17 mouse cellular contexts compared by ENCODE assay signal in the genomic region with DNA sequence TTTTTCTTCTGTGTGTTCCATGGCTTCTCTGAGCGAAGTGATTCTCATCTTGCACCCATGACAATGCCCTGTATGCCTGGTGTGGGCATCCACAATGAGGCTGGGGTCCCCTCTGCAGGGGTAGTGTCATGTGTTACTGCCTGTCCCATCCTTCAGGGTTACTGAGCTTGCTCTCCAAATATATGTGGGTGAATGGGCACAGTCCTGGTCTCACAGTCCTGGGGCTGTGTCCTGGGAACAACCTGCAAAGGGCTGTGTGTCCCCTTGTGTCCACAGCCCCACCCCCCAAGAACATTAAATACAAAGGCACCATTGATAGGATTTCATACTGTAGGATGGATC.
DNase-seq lines count a peak whose midpoint lies in the region; ATAC-seq lines count a peak whose summit lies in the region.
"Had no signal": no experiment of that assay in that cellular context is flagged by ENCODE, and none has a peak within 500 bp of the region (broad histone marks: within the 10 kb centered on the region; RNA-seq: fewer than 3 reads in every experiment).

No protein-coding gene starts in this region.

- H3K27me3 ChIP-seq in embryonic facial prominence, embryonic 11.5 days (ENCODE audit: control insufficient read depth, insufficient read depth, low read length), result no peaks in the 10 kb centered on the region
- no peaks in the 10 kb centered on the region for H3K27me3 ChIP-seq in embryonic facial prominence, embryonic 10.5 days (replicated peaks; ENCODE audit: low read depth, poor library complexity, severe bottlenecking)
- H3K27me3 ChIP-seq in hindbrain, embryonic 10.5 days (ENCODE audit: insufficient read depth, poor library complexity, severe bottlenecking), result no peaks in the 10 kb centered on the region
- H3K27me3 ChIP-seq in midbrain, embryonic 11.5 days (ENCODE audit: control insufficient read depth, insufficient read depth, low read length), result no peaks in the 10 kb centered on the region
- no peaks in the 10 kb centered on the region for H3K27me3 ChIP-seq in neural tube, embryonic 14.5 days (ENCODE audit: control insufficient read depth, insufficient read depth, low read length)
- no peaks in the 10 kb centered on the region for H3K27me3 ChIP-seq in kidney, embryonic 14.5 days (ENCODE audit: control insufficient read depth, insufficient read depth, low read length)
- H3K27me3 ChIP-seq: limb, embryonic 12.5 days; stomach, embryonic 15.5 days had no signal

- H3K4me3 ChIP-seq in embryonic facial prominence, embryonic 11.5 days (ENCODE audit: low read depth, low read length), result no peak overlapping the region
- no peak overlapping the region for H3K4me3 ChIP-seq in embryonic facial prominence, embryonic 10.5 days
- no peak overlapping the region for H3K4me3 ChIP-seq in hindbrain, embryonic 10.5 days
- no peak overlapping the region for H3K4me3 ChIP-seq in midbrain, embryonic 11.5 days (ENCODE audit: low read depth, low read length)
- H3K4me3 ChIP-seq in neural tube, embryonic 14.5 days (ENCODE audit: low read depth, low read length), result no peak overlapping the region
- no peak overlapping the region for H3K4me3 ChIP-seq in kidney, embryonic 14.5 days (ENCODE audit: low read length)
- H3K4me3 ChIP-seq: limb, embryonic 12.5 days; stomach, embryonic 15.5 days had no signal

- H3K36me3 ChIP-seq in embryonic facial prominence, embryonic 11.5 days (replicated peaks; ENCODE audit: control insufficient read depth, insufficient read depth, low read depth, low read length), result no peaks in the 10 kb centered on the region
- H3K36me3 ChIP-seq in embryonic facial prominence, embryonic 10.5 days (replicated peaks), result no peaks in the 10 kb centered on the region
- H3K36me3 ChIP-seq in hindbrain, embryonic 10.5 days, result no peaks in the 10 kb centered on the region
- H3K36me3 ChIP-seq in midbrain, embryonic 11.5 days (ENCODE audit: control insufficient read depth, insufficient read depth, low read length), result no peaks in the 10 kb centered on the region
- H3K36me3 ChIP-seq in neural tube, embryonic 14.5 days (ENCODE audit: control insufficient read depth, insufficient read depth, low read length), result no peaks in the 10 kb centered on the region
- no peaks in the 10 kb centered on the region for H3K36me3 ChIP-seq in kidney, embryonic 14.5 days (ENCODE audit: control insufficient read depth, insufficient read depth, low read length)
- H3K36me3 ChIP-seq: limb, embryonic 12.5 days; stomach, embryonic 15.5 days had no signal

- ATAC-seq in embryonic facial prominence, embryonic 11.5 days (replicated peaks; ENCODE audit: insufficient number of reproducible peaks, low FRiP score, low TSS enrichment, low read depth), result peak; percentile 40; the same call in 1 of the 2 replicates
- peak; percentile 67 for ATAC-seq in midbrain, embryonic 11.5 days (ENCODE audit: low FRiP score)
- ATAC-seq in neural tube, embryonic 14.5 days (ENCODE audit: low read depth), result peak; percentile 50; the same call in 1 of the 2 replicates
- ATAC-seq in kidney, embryonic 14.5 days (ENCODE audit: low FRiP score, low TSS enrichment), result no peak
- ATAC-seq: inflammation-experienced regulatory T-cells, adult 6 months had no signal

- no peak overlapping the region for H3K27ac ChIP-seq in embryonic facial prominence, embryonic 11.5 days (replicated peaks; ENCODE audit: low read depth, low read length)
- no peak overlapping the region for H3K27ac ChIP-seq in embryonic facial prominence, embryonic 10.5 days (replicated peaks)
- H3K27ac ChIP-seq in hindbrain, embryonic 10.5 days, result peak overlapping the region; percentile 81
- H3K27ac ChIP-seq in midbrain, embryonic 11.5 days (ENCODE audit: low read depth, low read length), result no peak overlapping the region; the same call in 1 of the 2 replicates
- no peak overlapping the region; the same call in 1 of the 2 replicates for H3K27ac ChIP-seq in neural tube, embryonic 14.5 days (ENCODE audit: low read depth, low read length)
- H3K27ac ChIP-seq in kidney, embryonic 14.5 days (ENCODE audit: low read depth, low read length), result no peak overlapping the region
- H3K27ac ChIP-seq: limb, embryonic 12.5 days; stomach, embryonic 15.5 days had no signal

- DNase-seq in embryonic facial prominence, embryonic 11.5 days (ENCODE audit: low spot score), result no peak
- DNase-seq in embryonic facial prominence, embryonic 10.5 days (ENCODE audit: low spot score), result no peak
- no peak for DNase-seq in hindbrain, embryonic 10.5 days (ENCODE audit: low spot score)
- DNase-seq in midbrain, embryonic 11.5 days (ENCODE audit: low spot score, missing footprints), result no peak
- DNase-seq in heart, postnatal 4 days, result no peak
- no peak for DNase-seq in heart, adult 9 months (ENCODE audit: low spot score in 2 of 2)
- DNase-seq: adrenal gland, postnatal 10 days; cerebellum, adult 18-20 months; kidney, postnatal 10 days; lung, postnatal 36 days; spleen, adult 18-20 months; thymus, postnatal 14 days had no signal

- no peak overlapping the region for H3K4me2 ChIP-seq in embryonic facial prominence, embryonic 11.5 days (ENCODE audit: low read depth, low read length)
- H3K4me2 ChIP-seq in midbrain, embryonic 11.5 days, result no peak overlapping the region
- H3K4me2 ChIP-seq in neural tube, embryonic 14.5 days (ENCODE audit: low read depth, low read length), result no peak overlapping the region
- H3K4me2 ChIP-seq in kidney, embryonic 14.5 days (replicated peaks; ENCODE audit: low read depth, low read length), result no peak overlapping the region
- H3K4me2 ChIP-seq: limb, embryonic 12.5 days; stomach, embryonic 15.5 days had no signal

- no peaks in the 10 kb centered on the region for H3K9me3 ChIP-seq in embryonic facial prominence, embryonic 11.5 days (replicated peaks; ENCODE audit: control insufficient read depth, low read length)
- no peaks in the 10 kb centered on the region for H3K9me3 ChIP-seq in embryonic facial prominence, embryonic 10.5 days
- H3K9me3 ChIP-seq in hindbrain, embryonic 10.5 days, result no peaks in the 10 kb centered on the region
- H3K9me3 ChIP-seq in midbrain, embryonic 11.5 days (ENCODE audit: control insufficient read depth, low read length), result no peaks in the 10 kb centered on the region
- no peaks in the 10 kb centered on the region for H3K9me3 ChIP-seq in neural tube, embryonic 14.5 days (ENCODE audit: control insufficient read depth, low read length)
- H3K9me3 ChIP-seq in kidney, embryonic 14.5 days (ENCODE audit: control insufficient read depth, low read length), result no peaks in the 10 kb centered on the region
- H3K9me3 ChIP-seq: limb, embryonic 12.5 days; stomach, embryonic 15.5 days had no signal

- no peaks in the 10 kb centered on the region for H3K4me1 ChIP-seq in embryonic facial prominence, embryonic 11.5 days (ENCODE audit: control insufficient read depth, insufficient read depth, low read length)
- peaks cover 13% of the 10 kb centered on the region for H3K4me1 ChIP-seq in embryonic facial prominence, embryonic 10.5 days
- peaks cover 29% of the 10 kb centered on the region for H3K4me1 ChIP-seq in hindbrain, embryonic 10.5 days (replicated peaks)
- H3K4me1 ChIP-seq in midbrain, embryonic 11.5 days (ENCODE audit: control insufficient read depth, insufficient read depth, low read length), result peaks cover 12% of the 10 kb centered on the region
- H3K4me1 ChIP-seq in neural tube, embryonic 14.5 days (ENCODE audit: control insufficient read depth, insufficient read depth, low read length), result peaks cover 19% of the 10 kb centered on the region
- H3K4me1 ChIP-seq in kidney, embryonic 14.5 days (ENCODE audit: control insufficient read depth, insufficient read depth, low read length), result no peaks in the 10 kb centered on the region
- H3K4me1 ChIP-seq: limb, embryonic 12.5 days; stomach, embryonic 15.5 days had no signal

- 50% methylated on average over 1 of the region's 1 CpGs for WGBS in embryonic facial prominence, embryonic 11.5 days
- 56% methylated on average over 1 of the region's 1 CpGs for WGBS in embryonic facial prominence, embryonic 10.5 days
- WGBS in hindbrain, embryonic 10.5 days, result 56% methylated on average over 1 of the region's 1 CpGs
- 57% methylated on average over 1 of the region's 1 CpGs for WGBS in midbrain, embryonic 11.5 days
- 40% methylated on average over 1 of the region's 1 CpGs for WGBS in neural tube, embryonic 14.5 days
- WGBS in kidney, embryonic 14.5 days, result 77% methylated on average over 1 of the region's 1 CpGs

- H3K9ac ChIP-seq in embryonic facial prominence, embryonic 11.5 days (replicated peaks; ENCODE audit: low read length), result no peak overlapping the region
- no peak overlapping the region for H3K9ac ChIP-seq in midbrain, embryonic 11.5 days (ENCODE audit: low read length)
- no peak overlapping the region for H3K9ac ChIP-seq in neural tube, embryonic 14.5 days (replicated peaks; ENCODE audit: low read depth, low read length)
- H3K9ac ChIP-seq in kidney, embryonic 14.5 days (ENCODE audit: low read depth, low read length), result no peak overlapping the region
- H3K9ac ChIP-seq: limb, embryonic 12.5 days; stomach, embryonic 15.5 days had no signal
